Mouse (Mus musculus) embryonic facial prominence, embryonic 14.5 days (tissue): ENCODE measurements around the gene Gng8. TPM values are rescaled to one million over a fixed set of nuclear protein-coding genes. Genes with fewer than 3 reads are reported as not detected.

Experiments
- ATAC-seq: fragments of 200-750 bp; cut with Nextera tagmentation; 2 replicates; pipeline ENCODE4 v1.8.0; 2017; ENCODE audit warnings: low read depth, moderate number of reproducible peaks, moderate TSS enrichment
- DNase-seq: peaks from one replicate; pipeline ENCODE4 v3.0.0-alpha.2; 2015; ENCODE audit warnings: low spot score
- H3K27ac ChIP-seq: fragments of 300-500 bp; sonication (generic); replicated peaks from 2 replicates; pipeline ENCODE4 v1.5.1; 2014; ENCODE audit warnings: low read depth, mild to moderate bottlenecking, low read length, moderate library complexity
- H3K27me3 ChIP-seq: fragments of 300-500 bp; sonication (generic); replicated peaks from 2 replicates; pipeline ENCODE4 v1.6.1; 2014; ENCODE audit warnings: low read length; ENCODE audit not compliant: control insufficient read depth, insufficient read depth
- H3K36me3 ChIP-seq: fragments of 300-500 bp; sonication (generic); 2 replicates; pipeline ENCODE4 v1.6.1; 2014; ENCODE audit warnings: low read length, mixed read lengths; ENCODE audit not compliant: control insufficient read depth, insufficient read depth
- H3K4me1 ChIP-seq: fragments of 300-500 bp; sonication (generic); 2 replicates; pipeline ENCODE4 v1.6.1; 2014; ENCODE audit warnings: antibody characterized with exemption, low read length; ENCODE audit not compliant: control insufficient read depth, insufficient read depth
- H3K4me2 ChIP-seq: fragments of 300-500 bp; sonication (generic); 2 replicates; pipeline ENCODE4 v1.6.1; 2014; ENCODE audit warnings: low read depth, mild to moderate bottlenecking, low read length, moderate library complexity, mixed read lengths
- H3K4me3 ChIP-seq: fragments of 300-500 bp; sonication (generic); 2 replicates; pipeline ENCODE4 v1.5.1; 2014; ENCODE audit warnings: low read depth, mild to moderate bottlenecking, low read length
- H3K9ac ChIP-seq: fragments of 300-500 bp; sonication (generic); 2 replicates; pipeline ENCODE4 v1.6.1; 2014; ENCODE audit warnings: low read depth, mild to moderate bottlenecking, low read length, moderate library complexity, mixed read lengths
- H3K9me3 ChIP-seq: fragments of 300-500 bp; sonication (generic); 2 replicates; pipeline ENCODE4 v1.6.1; 2016; ENCODE audit warnings: low read length; ENCODE audit not compliant: control insufficient read depth
- WGBS: fragments of 180-500 bp; shearing (Covaris S2); extraction: QIAGEN DNeasy Blood & Tissue Kit; methylation state at CpG from one replicate; pipeline ENCODE4 v1.1.7; 2014; 5-methylcytosine and 5-hydroxymethylcytosine counted together
- polyA plus RNA-seq: library from polyadenylated mRNA; unstranded; fragments of >200 nt; fragmentation: Nextera tagmentation; extraction: Ambion mirVana; gene quantifications from 2 replicates; pipeline ENCODE4 v1.2.1, GENCODE M21; 2014

Gene Gng8
- polyA plus RNA-seq, 1 experiment from 2014 or later: 29.1 TPM

- H3K9me3 ChIP-seq: no peaks in the 10 kb centered on the region
- no peaks in the 10 kb centered on the region for H3K27me3 ChIP-seq
- WGBS: 92% methylated on average over 4 of the region's 4 CpGs
- ATAC-seq (no peak), DNase-seq (no peak)
- no peak overlapping the region for H3K27ac ChIP-seq
- no peak overlapping the region for H3K9ac ChIP-seq
- H3K4me2 ChIP-seq: no peak overlapping the region
- 0 out of 2 replicates have a peak, but pooled peaks cover 4% of the 10 kb centered on the region for H3K4me1 ChIP-seq
- no peak overlapping the region for H3K4me3 ChIP-seq
- peaks cover 31% of the 10 kb centered on the region for H3K36me3 ChIP-seq
These were observed 18.2 kb upstream of the Gng8 start for GRCm38 (mm10) chr7:16873392-16873791.

- Histone ChIP-seq H3K9ac (0 out of 2 replicates have a peak overlapping the region, but pooled peaks have one; percentile 11), H3K9me3 (no peaks in the 10 kb centered on the region), H3K4me2 (peak overlapping the region; percentile 43), H3K4me1 (0 out of 2 replicates have a peak, but pooled peaks cover 4% of the 10 kb centered on the region), H3K27me3 (no peaks in the 10 kb centered on the region), H3K4me3 (peak overlapping the region; percentile 23), H3K36me3 (peaks cover 34% of the 10 kb centered on the region), H3K27ac (peak overlapping the region; percentile 91)
- 4% methylated on average over 17 of the region's 17 CpGs for WGBS
- peak; percentile 90 for DNase-seq
- no peak for ATAC-seq
These were observed 17.4 kb upstream of the Gng8 start for GRCm38 (mm10) chr7:16874190-16874589.

- peak; percentile 95 for ATAC-seq
- H3K9ac ChIP-seq: peak overlapping the region; percentile 85; the same call in 1 of the 2 replicates
- H3K27ac ChIP-seq: peak overlapping the region; percentile 91
- 0 out of 2 replicates have a peak, but pooled peaks cover 4% of the 10 kb centered on the region for H3K4me1 ChIP-seq
- H3K27me3 ChIP-seq: no peaks in the 10 kb centered on the region
- H3K4me2 ChIP-seq: peak overlapping the region; percentile 87
- DNase-seq: peak; percentile 100
- H3K4me3 ChIP-seq: peak overlapping the region; percentile 82
- 2% methylated on average over 19 of the region's 33 CpGs for WGBS
- peaks cover 32% of the 10 kb centered on the region for H3K36me3 ChIP-seq
- no peaks in the 10 kb centered on the region for H3K9me3 ChIP-seq
These were observed 16.8 kb upstream of the Gng8 start for GRCm38 (mm10) chr7:16874756-16875309.

- WGBS: no CpG with 5 or more reads among the region's 1 CpGs
- H3K9me3 ChIP-seq: no peaks in the 10 kb centered on the region
- peak within 1 kb of the TSS; percentile 91 for H3K27ac ChIP-seq
- H3K4me2 ChIP-seq: peak within 1 kb of the TSS; percentile 87
- peaks cover 6% of the 10 kb centered on the region; the same call in 1 of the 2 replicates for H3K4me1 ChIP-seq
- H3K36me3 ChIP-seq: peaks cover 30% of the 10 kb centered on the region
- no peaks in the 10 kb centered on the region for H3K27me3 ChIP-seq
- peak within 1 kb of the TSS; percentile 82 for H3K4me3 ChIP-seq
- ATAC-seq: no peak
- H3K9ac ChIP-seq: peak within 1 kb of the TSS; percentile 85
- no peak for DNase-seq
These were observed 16.5 kb upstream of the Gng8 start, which contains the start of gene Dact3 for GRCm38 (mm10) chr7:16875310-16875325. Gene Dact3, plus strand, starts transcription at chr7:16875317.

GRCm38 (mm10) chr7:16875326-16875725 is 16.3 kb upstream of the Gng8 start:
- Histone ChIP-seq H3K27me3 (no peaks in the 10 kb centered on the region), H3K4me3 (peak overlapping the region; percentile 82), H3K9ac (peak overlapping the region; percentile 85), H3K27ac (peak overlapping the region; percentile 85), H3K9me3 (no peaks in the 10 kb centered on the region), H3K36me3 (peaks cover 27% of the 10 kb centered on the region), H3K4me2 (peak overlapping the region; percentile 87), H3K4me1 (peaks cover 8% of the 10 kb centered on the region; the same call in 1 of the 2 replicates)
- WGBS: 0% methylated on average over 3 of the region's 42 CpGs
- no peak for DNase-seq
- ATAC-seq: peak; percentile 19

GRCm38 (mm10) chr7:16876006-16876405 is 15.6 kb upstream of the Gng8 start:
- peak overlapping the region; percentile 87 for H3K4me2 ChIP-seq
- DNase-seq (no peak), ATAC-seq (no peak)
- H3K36me3 ChIP-seq: peaks cover 27% of the 10 kb centered on the region
- no peaks in the 10 kb centered on the region for H3K27me3 ChIP-seq
- peak overlapping the region; percentile 85 for H3K9ac ChIP-seq
- H3K9me3 ChIP-seq: no peaks in the 10 kb centered on the region
- peaks cover 11% of the 10 kb centered on the region; the same call in 1 of the 2 replicates for H3K4me1 ChIP-seq
- peak overlapping the region; percentile 85 for H3K27ac ChIP-seq
- peak overlapping the region; percentile 82 for H3K4me3 ChIP-seq
- WGBS: 7% methylated on average over 11 of the region's 11 CpGs

- H3K9ac ChIP-seq: peak overlapping the region; percentile 85
- peak overlapping the region; percentile 82 for H3K4me3 ChIP-seq
- H3K9me3 ChIP-seq: no peaks in the 10 kb centered on the region
- 4% methylated on average over 9 of the region's 13 CpGs for WGBS
- ATAC-seq: no peak
- H3K27me3 ChIP-seq: no peaks in the 10 kb centered on the region
- H3K4me2 ChIP-seq: peak overlapping the region; percentile 87
- DNase-seq: peak; percentile 84
- peaks cover 26% of the 10 kb centered on the region for H3K36me3 ChIP-seq
- H3K27ac ChIP-seq: peak overlapping the region; percentile 85
- H3K4me1 ChIP-seq: peaks cover 11% of the 10 kb centered on the region; the same call in 1 of the 2 replicates
These were observed 15.0 kb upstream of the Gng8 start for GRCm38 (mm10) chr7:16876608-16877007.

- WGBS: 84% methylated on average over 3 of the region's 3 CpGs
- H3K4me2 ChIP-seq: 0 out of 2 replicates have a peak overlapping the region, but pooled peaks have one; percentile 87
- no peak for ATAC-seq
These were observed 13.9 kb upstream of the Gng8 start for GRCm38 (mm10) chr7:16877717-16878116.

More at GRCm38 (mm10) chr7:16877717-16878116, 13.9 kb upstream of the Gng8 start:
- H3K4me3 ChIP-seq: no peak overlapping the region
- DNase-seq: no peak
- no peak overlapping the region for H3K27ac ChIP-seq
- H3K36me3 ChIP-seq: peaks cover 31% of the 10 kb centered on the region
- H3K27me3 ChIP-seq: no peaks in the 10 kb centered on the region
- H3K9me3 ChIP-seq: no peaks in the 10 kb centered on the region
- peaks cover 11% of the 10 kb centered on the region; the same call in 1 of the 2 replicates for H3K4me1 ChIP-seq
- no peak overlapping the region for H3K9ac ChIP-seq
